Mouse (Mus musculus): ENCODE measurements around the gene Gm28308.

The Gm28308 gene

DNA sequence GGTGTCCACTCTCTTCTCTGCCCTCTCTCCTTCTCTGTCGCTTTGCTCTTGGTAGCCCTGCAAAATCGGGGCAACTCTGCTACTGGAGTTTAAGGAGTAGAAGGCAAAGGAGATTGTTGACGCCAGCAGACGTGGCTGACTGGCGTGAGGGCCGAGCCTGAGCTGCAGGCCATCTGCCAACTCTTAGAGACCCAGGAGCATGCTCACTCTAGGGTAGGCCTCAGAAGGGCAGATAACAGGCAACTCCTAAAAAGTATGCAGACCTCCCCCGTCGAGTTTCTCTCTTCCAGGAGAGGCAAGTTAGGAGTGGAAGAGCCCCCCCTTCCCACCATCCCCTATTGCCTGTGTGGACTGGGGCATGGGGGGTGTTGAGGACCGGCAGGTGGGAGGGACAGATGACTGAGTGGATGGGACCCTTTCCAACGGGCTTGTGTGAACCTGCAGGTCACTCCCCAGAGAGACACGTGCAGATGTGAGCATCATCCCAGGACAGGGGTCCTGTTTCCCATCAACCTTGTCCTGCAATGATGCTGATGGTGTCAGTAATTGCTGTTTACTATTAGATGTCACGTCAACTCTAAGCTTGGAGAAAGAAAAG is 53.9 kb downstream of the Gm28308 start:
- CTCF ChIA-PET, result no interaction called here

DNA sequence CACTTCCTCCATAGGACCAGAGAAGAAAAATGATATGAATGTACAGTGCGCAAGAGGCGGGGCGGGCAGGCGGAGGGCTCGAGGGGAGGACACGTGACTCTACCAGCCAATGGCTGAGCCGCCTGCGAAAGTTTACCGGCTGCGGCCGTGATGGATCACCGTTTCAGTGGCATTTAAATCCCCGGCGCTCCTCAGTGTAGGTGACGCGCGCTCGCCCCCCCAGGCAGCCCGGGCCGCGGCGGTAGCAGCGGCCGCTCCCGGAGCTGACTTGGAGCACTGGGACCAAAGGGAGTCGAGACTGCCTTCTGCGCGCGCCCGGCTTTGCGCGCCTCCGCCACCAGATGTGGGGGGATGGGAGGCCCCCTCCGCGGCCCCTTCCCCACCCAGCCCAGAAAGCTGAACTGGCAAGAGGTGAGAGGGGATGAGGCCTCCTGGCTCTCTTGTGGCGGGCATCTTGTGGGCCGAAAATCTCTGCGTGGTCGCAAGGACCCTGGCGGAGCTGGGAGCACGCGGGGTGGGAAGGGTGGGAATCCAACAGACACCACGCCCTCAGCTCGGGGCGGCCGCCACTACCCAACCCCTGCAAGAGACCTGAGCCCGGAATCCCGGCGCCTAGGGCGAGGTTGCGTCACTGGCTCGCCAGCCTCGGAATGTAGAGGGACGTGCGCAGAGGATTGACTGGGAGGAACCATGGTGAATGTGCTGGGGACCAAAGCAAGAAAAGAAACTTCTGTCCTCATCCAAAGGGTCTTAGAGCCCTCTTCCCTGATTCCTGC is 54.7 kb downstream of the Gm28308 start, which contains the start of gene Hoxa1:
Gene Hoxa1 (minus strand): TSS at position 42 of the 776 bp plus-strand sequence.
- CTCF ChIA-PET, result no interaction called here

DNA sequence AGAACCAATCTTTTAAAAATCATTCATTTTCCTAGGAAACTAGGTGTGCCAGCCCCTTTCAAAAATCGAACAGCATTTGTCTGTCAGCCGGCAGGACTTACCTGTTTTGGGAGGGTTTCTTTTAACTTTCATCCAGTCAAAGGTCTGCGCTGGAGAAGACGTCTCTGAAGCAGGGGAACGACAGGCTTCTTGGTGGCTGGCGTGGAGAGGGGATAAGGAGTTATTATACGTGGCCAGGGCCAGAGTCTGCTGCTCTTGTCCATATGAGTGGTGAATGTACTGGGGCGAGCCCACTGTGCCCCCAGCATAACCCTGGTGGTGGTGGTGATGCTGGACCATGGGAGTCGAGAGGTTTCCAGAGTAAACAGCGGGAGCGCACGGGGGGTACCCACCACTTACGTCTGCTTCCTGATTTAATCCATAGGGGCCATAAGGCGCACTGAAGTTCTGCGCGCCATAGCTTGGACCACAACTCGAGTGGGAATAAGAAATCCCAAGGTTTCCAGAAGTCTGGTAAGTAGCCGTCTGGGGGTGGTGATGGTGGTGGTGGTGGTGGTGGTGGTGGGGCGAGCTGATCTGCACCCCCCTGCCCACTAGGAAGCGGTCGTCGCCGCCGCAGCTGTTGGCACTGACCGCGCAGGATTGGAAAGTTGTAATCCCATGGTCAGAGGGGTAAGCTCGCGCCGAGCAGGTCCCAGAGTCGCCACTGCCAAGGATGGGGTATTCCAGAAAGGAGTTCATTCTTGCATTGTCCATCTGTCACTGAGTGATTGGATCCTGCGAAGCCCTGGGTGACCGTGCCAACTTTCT is 55.5 kb downstream of the Gm28308 start:
- CTCF ChIA-PET, result no interaction called here

DNA sequence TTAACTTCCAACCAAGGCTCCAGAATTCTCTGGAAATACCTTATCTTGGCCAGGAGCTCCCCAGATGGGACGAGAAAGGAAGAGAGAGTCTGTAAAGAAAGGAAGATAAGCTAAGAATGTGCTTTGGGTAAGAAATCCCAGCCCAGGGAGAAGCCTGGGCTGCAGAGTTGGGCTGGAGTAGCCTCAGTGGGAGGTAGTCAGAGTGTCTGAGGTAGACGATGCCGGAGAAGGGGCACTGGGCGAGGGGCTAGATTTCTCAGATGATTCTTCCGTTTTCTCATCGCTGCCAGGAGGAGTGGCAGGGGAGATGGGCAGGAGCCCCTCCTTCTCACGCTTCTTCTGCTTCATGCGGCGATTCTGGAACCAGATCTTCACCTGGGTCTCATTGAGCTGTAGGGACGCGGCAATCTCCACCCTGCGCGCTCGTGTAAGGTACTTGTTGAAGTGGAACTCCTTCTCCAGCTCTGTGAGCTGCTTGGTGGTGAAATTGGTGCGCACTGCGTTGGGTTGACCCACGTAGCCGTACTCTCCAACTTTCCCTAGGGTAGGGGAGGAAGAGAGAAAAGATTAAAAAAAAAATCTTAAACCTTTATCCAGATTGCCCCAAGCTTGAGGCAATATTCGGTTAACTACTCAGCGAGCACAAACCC is 56.5 kb downstream of the Gm28308 start:
- CTCF ChIA-PET, result no interaction called here

DNA sequence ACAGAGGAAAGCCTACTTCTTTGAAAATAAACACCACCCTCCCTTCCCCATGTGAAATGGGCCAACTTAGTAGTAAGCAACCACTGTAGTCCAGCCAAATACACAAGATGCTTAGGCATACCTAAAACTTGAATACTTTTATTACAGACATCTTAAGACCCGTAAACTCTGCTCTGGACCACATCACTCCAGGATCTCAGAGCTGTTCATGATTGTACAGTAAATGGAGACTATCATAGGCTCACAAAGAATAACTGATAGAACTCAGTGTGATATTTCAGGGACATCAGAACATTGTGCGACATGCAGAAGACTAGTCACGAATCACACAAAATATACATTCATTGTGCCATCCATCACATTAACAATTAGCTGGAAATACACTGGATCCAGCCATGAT is 57.7 kb downstream of the Gm28308 start:
- CTCF ChIA-PET, result no interaction called here

DNA sequence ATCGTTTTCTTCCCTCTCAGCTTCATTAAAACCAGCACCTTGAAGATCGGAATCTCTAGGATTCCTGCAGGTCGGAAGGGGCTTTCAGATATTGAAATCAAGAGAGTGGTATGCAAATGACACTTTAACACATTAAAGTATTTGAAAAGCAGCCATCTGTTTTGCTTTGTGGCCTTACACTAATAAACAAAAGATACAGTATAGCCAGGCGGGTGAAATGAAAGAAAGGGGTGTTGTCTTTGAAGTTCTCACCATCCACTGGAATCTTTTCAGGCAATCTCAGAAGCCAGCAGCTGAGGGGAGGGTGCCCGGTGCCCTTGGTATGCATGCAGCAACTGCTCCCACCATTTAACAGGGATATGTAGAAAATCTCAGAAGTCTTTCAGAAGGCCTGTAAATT is 59.1 kb downstream of the Gm28308 start:
- CTCF ChIA-PET, result no interaction called here

DNA sequence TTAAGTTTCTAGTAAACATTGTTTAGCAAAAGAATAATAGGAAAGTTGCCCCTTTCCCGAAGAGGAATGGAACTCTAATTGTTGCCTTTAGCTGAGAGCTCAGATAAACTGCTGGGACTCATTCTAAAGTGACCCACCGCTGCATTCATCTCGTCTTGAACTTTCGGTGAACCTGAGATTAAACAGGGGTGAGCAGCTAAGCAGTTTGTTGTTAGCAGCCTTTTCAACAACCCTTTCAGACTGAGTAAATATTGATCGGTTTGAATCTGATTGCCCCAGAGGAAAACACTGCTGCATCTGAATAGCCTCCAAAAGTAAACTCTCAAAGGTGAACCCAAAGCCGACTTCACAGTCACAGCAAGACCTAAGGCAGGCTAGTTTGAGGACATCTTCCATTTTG is 59.9 kb downstream of the Gm28308 start:
- CTCF ChIA-PET, result no interaction called here

DNA sequence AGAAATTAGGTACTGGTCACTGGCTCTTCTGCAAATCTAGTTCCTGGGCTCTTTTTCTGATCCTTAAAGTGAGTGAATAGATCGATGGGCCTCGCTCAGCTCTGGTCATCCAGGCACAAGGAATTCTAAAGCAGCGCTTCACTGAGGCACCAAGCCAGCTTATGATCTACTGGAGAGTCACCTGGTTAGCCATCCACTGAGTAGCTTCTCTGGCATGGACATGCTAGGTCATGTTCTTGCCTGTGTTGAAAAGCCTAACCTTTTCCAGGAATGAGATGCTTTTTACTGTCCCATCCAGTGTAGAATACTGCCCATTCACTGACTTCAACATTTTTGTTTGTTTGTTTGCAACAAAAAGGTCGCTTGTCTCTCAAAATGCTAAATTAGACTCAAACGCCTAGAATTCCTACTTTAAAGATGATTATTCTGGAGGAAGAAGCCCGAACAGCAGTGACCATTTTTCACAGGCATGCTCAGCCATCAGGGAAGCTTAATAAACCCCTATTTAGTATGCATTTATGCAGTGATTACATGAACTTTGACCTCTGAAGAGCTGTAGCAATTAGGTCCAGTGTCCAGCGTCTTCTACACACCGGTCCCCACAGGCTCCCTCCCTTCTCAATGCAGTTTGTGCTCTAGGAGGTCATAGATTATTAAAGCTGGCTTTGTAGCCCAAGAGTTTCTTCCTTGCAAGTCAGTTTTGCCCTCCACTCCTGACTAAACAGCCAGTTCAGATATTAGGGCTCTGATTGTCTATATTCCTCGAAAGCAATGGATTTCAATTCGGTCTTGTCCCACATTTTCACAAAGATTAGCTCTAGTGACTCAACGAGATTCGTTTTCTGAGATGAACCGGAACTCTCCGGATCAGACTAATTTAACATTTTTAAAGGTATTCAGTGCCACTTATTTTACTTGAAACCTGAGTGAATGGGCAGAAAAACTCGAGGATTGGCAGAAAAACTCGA is 60.6 kb downstream of the Gm28308 start:
- CTCF ChIA-PET, result no interaction called here

DNA sequence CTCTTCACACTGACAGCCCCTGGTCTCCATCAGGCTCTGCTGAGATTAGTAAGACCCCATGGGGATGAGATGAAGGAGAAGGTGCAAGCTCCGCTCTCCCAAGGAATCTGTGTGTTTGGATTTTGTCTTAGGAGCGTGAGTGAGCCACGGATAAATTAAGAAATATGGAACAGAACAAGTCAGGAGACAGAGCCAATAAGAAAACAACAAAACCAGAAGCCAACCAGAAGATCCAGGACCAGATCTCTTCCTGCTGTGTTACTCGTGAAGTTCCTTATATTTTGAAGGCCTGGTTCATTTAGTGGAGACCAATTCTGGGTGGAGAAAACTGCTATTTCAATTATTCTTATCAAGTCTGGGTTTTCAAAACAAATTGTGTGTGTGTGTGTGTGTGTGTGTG is 61.6 kb downstream of the Gm28308 start:
- CTCF ChIA-PET, result no interaction called here

DNA sequence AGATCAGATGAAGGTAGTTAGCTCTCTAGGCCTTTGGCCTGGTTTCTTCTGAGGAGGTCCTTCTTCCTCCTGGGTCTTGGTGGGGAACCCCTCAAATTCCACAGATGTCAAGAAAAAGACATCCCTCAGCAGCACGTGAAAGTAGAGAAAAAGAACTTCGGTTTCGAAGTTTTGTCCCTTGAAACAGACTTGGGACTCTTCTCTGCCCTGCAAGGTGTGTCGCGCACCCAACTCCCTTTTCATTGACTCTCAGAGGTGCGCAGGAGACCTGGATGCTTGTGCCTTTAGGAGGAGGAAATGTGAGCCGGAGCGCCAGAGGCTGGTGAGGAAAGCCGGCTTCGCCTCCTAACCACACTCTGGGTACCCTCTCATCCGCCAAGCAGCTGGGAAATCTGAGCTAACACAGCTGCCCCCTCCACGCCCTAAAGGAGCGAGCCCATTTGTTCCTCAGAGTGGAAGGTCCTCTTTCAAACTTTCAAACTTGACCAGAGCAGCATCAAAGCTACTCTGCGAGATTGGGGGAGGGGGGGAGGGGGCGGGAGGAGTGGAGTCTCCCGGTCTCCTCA is 62.7 kb downstream of the Gm28308 start:
- CTCF ChIA-PET, result no interaction called here

DNA sequence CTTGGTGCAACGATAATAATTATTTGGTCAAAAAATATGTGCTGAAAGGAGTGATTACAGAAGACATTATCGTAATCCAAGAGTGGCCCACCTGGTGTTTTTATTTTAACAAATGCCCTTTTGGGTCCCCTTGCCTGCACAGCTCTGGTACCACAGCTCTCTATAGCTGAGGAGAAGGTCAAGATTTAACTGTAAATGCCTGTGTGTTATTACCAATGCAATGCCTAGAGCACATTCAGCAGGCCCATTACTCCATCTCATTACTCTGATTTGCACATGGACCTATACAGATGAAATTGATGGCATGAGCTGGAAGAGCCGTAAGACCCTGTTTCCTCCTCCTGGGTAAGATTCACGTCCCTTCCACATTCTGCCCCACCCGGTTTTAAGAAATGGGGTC is 74.0 kb downstream of the Gm28308 start:
- CTCF ChIA-PET, result no interaction called here

DNA sequence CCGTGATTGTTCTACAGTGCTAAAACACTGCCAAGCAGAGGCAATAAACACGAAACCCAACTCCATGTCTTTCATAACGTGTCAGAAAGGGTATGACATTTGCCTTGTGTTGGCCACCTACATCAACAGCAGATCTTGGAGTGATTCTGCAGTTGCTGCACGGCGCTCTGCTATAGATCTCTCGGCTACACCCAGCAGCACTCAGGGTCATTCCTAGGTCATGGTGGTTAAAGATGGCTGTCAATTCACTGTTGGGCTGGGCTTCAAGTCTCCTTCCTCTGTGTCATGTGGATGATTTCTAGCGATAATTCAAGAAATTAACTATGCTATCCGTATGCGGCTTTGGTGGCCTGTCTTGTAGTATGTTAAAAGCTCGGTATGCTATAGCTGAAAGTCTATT is 74.6 kb downstream of the Gm28308 start:
- CTCF ChIA-PET, result interaction anchor here (0.7 kb wide), 1 partner anchor 1330 kb away, joined by 6 read pairs; no protein-coding TSS in a partner anchor

DNA sequence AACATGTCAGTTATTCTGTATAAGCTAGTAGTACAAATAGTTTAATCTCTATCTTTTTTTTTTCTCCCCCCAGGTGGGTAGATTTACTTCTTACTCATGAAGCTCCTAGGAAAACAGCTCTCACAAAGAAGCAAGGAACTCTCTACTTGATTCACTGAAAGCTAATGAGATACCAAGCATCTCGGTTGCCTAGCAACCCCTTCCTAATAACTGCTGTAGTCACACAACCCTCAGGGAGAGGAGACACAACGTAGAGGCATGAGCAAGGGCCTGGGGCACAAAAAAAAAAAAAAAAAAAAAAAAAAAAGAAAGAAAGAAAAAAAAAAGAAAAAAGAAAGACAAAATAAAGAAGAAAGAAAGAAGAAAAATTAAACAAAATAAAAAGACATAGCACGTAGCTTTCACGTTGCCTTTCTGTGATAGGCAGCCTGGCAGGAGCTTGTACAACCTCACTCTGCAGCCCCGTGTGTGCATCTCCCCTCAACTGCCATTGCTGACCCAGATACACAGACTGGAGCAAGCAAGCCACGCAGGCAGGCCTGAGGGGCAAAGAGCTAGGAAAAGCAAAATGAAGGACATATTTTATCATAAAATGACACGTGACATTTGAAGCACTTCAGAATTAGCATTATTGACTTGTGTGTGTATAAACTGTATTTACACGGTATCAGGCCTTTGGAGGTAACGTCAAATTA is 75.2 kb downstream of the Gm28308 start:
- CTCF ChIA-PET, result interaction anchor here (0.7 kb wide), 1 partner anchor 1330 kb away, joined by 6 read pairs; no protein-coding TSS in a partner anchor

DNA sequence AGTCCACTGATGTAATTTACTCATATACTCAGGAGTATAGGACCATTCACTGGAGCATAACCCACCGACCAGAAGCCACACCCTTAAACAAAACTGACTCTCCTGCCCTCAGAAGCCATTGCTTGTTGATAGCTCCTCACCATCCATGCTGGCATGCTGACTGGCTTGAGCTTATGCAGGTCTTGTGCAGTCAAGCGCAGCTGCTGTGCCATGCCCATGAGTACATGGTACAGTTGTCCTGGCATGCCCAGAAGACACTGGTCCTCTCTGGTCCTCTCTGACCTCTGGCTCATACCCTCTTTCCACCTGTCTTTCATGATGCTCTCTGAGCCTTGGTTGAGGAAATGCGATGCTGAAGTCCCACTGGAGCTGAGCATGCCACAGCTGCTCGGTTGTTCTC is 89.5 kb downstream of the Gm28308 start:
- CTCF ChIA-PET, result no interaction called here

DNA sequence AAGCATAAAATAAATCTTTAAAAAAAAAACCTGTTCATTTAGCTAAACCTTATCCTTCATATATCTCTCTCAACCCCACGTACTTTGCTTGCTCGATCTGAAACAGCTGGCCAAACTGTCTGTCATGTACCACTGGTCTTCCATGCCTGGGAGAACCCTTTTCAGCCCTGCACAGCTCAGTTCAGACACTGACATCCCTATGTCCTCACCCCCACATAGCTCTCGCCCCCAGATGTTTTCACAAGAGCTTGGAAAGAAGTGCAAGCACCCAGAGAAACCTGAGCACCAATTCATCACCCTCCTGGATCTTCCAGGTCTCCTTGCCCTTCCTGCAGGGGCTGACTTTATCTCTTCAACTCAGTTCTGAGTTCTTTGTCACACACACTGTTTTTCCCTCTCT is 92.0 kb downstream of the Gm28308 start:
- CTCF ChIA-PET, result no interaction called here

DNA sequence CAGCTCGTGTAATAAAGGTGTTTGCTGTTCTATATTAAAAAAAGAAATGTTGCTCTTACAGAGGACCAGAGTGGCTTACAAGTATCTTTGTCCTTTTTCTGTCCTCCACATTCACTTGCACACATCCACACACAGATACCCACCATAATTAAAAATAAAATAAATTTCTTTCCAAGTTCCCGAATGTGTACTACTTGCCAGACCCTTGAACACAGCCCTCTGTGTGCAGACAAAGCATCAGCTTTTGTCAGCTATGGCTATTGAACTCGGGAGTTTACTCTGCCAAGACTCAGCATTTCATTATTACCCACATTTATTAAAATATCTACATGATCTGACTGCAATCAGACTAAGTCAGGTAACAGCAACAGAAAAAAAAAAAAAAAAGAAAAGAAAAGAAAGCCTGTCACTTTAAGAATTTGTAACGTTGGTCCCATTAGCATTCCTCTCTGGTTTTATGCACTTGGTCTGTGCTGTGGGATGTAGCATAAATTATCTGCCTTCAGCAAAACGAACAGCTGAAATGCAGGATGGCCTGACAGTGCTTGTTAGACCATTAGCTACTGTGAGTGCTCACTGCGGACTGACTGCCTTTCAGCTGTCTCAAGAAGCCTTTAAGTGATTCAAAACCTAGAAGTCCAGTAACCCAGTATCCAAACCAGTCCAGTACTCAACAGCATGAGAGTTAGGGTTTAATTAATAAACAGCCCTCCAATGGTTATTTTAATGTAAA is 94.1 kb downstream of the Gm28308 start:
- CTCF ChIA-PET, result no interaction called here

DNA sequence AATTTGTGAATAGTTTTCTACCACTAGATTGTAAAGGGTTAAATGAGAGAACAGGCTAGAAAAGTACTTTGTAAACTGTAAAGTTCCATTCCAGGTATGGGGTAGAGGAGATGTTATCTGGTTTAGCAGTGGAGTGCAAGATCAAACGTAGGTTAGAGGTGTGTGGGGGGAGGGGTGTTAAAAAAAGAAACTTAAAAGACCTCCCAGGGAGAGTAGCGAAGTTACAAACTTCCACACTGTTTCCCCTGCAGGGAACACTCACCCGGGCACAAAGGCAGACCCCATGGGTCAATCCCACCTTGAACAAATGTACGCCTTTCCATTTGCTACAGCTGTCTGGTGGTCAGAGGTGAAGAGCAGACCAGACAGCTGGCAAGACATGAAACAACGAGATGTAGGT is 97.2 kb downstream of the Gm28308 start:
- CTCF ChIA-PET, result no interaction called here
